Mouse (Mus musculus): ENCODE results near the gene Zscan4-ps1.
"Not testable (repeated sequence)": the region's sequence is repeated elsewhere in the genome, so short reads cannot be mapped to it uniquely, and the experiment has no call there.

The Zscan4-ps1 gene

DNA sequence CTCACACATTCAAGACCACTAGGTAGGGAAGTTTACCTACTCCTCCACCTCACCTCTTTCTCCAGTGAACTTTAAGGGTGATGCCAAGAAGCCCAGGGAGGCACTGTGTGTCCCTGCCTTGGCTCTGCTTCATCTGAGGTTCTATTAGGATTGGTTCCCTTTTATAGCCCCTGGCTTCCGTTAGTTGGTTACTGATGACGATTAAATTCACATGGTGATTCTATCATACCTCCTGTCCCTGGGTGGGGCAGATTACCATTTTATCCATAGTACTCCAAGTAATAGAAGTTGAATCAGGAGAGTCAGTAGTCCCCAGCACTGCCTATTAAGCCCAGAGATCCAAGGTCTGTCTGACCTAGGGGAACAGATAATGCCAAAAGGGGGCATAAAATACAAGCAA lies at the start of gene Zscan4-ps1:
TSS of gene Zscan4-ps1 (minus strand) at position 101 of the 400 bp plus-strand sequence.
- DNase-seq (ENCODE audit: low read depth, low spot score) = not testable (repeated sequence)
